24 mouse cellular contexts compared by ENCODE assay signal in the genomic region with DNA sequence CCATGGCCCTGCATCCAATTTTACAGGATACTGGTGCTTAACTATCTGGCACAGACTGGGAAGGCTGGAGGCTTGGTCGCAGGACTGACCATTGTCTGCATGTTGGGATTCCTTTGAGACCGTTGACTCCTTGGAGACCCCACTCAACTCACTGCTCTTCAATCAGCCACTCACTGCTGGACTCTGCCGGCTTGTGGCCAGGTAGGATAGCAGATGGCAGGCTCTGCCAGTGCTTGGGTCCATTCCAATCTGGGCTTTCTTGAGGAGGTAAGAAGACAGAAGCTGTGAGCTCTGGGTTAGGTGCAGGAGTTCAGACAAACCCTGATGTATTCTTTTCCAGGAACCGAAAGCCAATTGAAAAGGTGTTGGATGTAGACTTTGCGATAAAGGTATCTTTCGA. TPM values are rescaled to one million over a fixed set of nuclear protein-coding genes. Genes with fewer than 3 reads are reported as not detected.
A peak's percentile ranks its signal among the peaks of the same experiment; 100 is the strongest.
DNase-seq lines count a peak whose midpoint lies in the region; ATAC-seq and TF ChIP-seq lines count a peak whose summit lies in the region.
"Had no signal": no experiment of that assay in that cellular context is flagged by ENCODE, and none has a peak within 500 bp of the region (broad histone marks: within the 10 kb centered on the region; RNA-seq: fewer than 3 reads in every experiment).

No protein-coding gene starts in this region.

- H3K27me3 ChIP-seq in cerebellum, adult 2 months (ENCODE audit: control insufficient read depth, insufficient read depth, low read length): no peaks in the 10 kb centered on the region
- no peaks in the 10 kb centered on the region for H3K27me3 ChIP-seq in forebrain, embryonic 11.5 days (ENCODE audit: control insufficient read depth, insufficient read depth, low read length)
- H3K27me3 ChIP-seq: embryonic facial prominence, embryonic 13.5 days; forebrain, embryonic 13.5 days; heart, embryonic 15.5 days; hindbrain, embryonic 15.5 days had no signal

- peak overlapping the region; percentile 29 for H3K27ac ChIP-seq in cerebellum, adult 2 months (ENCODE audit: insufficient read depth, low read length)
- H3K27ac ChIP-seq in forebrain, embryonic 11.5 days (ENCODE audit: low read depth, low read length): no peak overlapping the region
- H3K27ac ChIP-seq: embryonic facial prominence, embryonic 13.5 days; forebrain, embryonic 13.5 days; gastrocnemius, adult 2 months; heart, adult 2 months; heart, embryonic 15.5 days; hindbrain, embryonic 15.5 days; kidney, postnatal 0 days had no signal

- peaks cover 46% of the 10 kb centered on the region for H3K4me1 ChIP-seq in cerebellum, adult 2 months (ENCODE audit: control insufficient read depth, insufficient read depth, low read length)
- H3K4me1 ChIP-seq in forebrain, embryonic 11.5 days (replicated peaks; ENCODE audit: control insufficient read depth, insufficient read depth, low read length): peaks cover 8% of the 10 kb centered on the region; the same call in 1 of the 2 replicates

- no peak overlapping the region for H3K9ac ChIP-seq in forebrain, embryonic 11.5 days (ENCODE audit: low read length)
- H3K9ac ChIP-seq: embryonic facial prominence, embryonic 13.5 days; forebrain, embryonic 13.5 days; forebrain, postnatal 0 days; heart, embryonic 15.5 days; hindbrain, embryonic 15.5 days had no signal

- peaks cover 19% of the 10 kb centered on the region for H3K36me3 ChIP-seq in forebrain, embryonic 11.5 days (ENCODE audit: control insufficient read depth, insufficient read depth, low read length)

- no peak for ATAC-seq in granulocyte monocyte progenitor cell, adult 5-6 weeks (replicated peaks; ENCODE audit: poor library complexity, severe bottlenecking)
- no peak for ATAC-seq in forebrain, embryonic 11.5 days (replicated peaks; ENCODE audit: low FRiP score)
- ATAC-seq: forebrain, embryonic 13.5 days; forebrain, postnatal 0 days; inflammation-experienced regulatory T-cells, adult 6 months; intestine, postnatal 0 days had no signal

- H3K9me3 ChIP-seq in forebrain, embryonic 11.5 days (ENCODE audit: control insufficient read depth, low read length): no peaks in the 10 kb centered on the region
- H3K9me3 ChIP-seq: embryonic facial prominence, embryonic 13.5 days; forebrain, embryonic 13.5 days; heart, embryonic 15.5 days; hindbrain, embryonic 15.5 days had no signal

- WGBS in cerebellum, adult 2 months: 43% methylated on average over 6 of the region's 6 CpGs
- 93% methylated on average over 6 of the region's 6 CpGs for WGBS in forebrain, embryonic 11.5 days

- no peak for TF ChIP-seq POLR2A in cerebellum, adult 2 months (IDR thresholded peaks at IDR 0.05; ENCODE audit: borderline replicate concordance, insufficient read depth, low read length)

- no peak overlapping the region for H3K4me2 ChIP-seq in forebrain, embryonic 11.5 days (ENCODE audit: low read depth, low read length, severe bottlenecking)
- H3K4me2 ChIP-seq: embryonic facial prominence, embryonic 13.5 days; forebrain, embryonic 13.5 days; heart, embryonic 11.5 days; heart, embryonic 15.5 days; hindbrain, embryonic 15.5 days had no signal

- TF ChIP-seq CTCF in cerebellum, adult 2 months (IDR thresholded peaks at IDR 0.05; ENCODE audit: borderline replicate concordance, insufficient read depth, low read depth, low read length): no peak

- DNase-seq in heart, adult 11 months: peak; percentile 91
- DNase-seq in heart, postnatal 4 days: no peak
- peak; percentile 74 to 78 for DNase-seq in cerebellum, adult 2 months
- peak; percentile 76 for DNase-seq in cerebellum, adult 9-11 months
- DNase-seq in cerebellum, postnatal 36 days: peak; percentile 65 to 68
- DNase-seq in forebrain, embryonic 11.5 days (ENCODE audit: low spot score): no peak
- DNase-seq: adrenal gland, adult 8-10 months; forebrain, postnatal 0 days; gastrocnemius, adult 2 months; gastrocnemius, postnatal 36 days; heart, adult 2 months; heart, postnatal 14 days; kidney, adult 9 months had no signal

- no peak overlapping the region for H3K4me3 ChIP-seq in cerebellum, adult 2 months (replicated peaks; ENCODE audit: insufficient read depth, low read depth, low read length)
- H3K4me3 ChIP-seq in forebrain, embryonic 11.5 days (ENCODE audit: low read depth, low read length): no peak overlapping the region
- H3K4me3 ChIP-seq: embryonic facial prominence, embryonic 13.5 days; forebrain, embryonic 13.5 days; gastrocnemius, adult 2 months; heart, adult 2 months; heart, embryonic 15.5 days; hindbrain, embryonic 15.5 days had no signal

RNA-seq across cellular contexts. Expression of a gene that starts 6.1 kb away (rescaled TPM):
- 10 to 100 TPM; 62.3 to 68.4 TPM for total RNA-seq in heart, postnatal 4 days (2021)
- 228 and 241 TPM in 2 replicates for polyA plus RNA-seq in cerebellum, adult 2 months (2012; rRNA removed)
- 103 and 127 TPM in 2 replicates for total RNA-seq in granulocyte monocyte progenitor cell, adult 5-6 weeks (2014; fragmentation: Nextera tagmentation)
- total RNA-seq in granulocyte monocyte progenitor cell, adult 5-6 weeks (2017): 42.7 and 67.9 TPM in 2 replicates
- 106 and 114 TPM in 2 replicates for polyA plus RNA-seq in forebrain, embryonic 11.5 days (2014; fragmentation: Nextera tagmentation; extraction: Ambion mirVana)

RNA-seq across cellular contexts. Expression of a gene that starts 8.7 kb away (rescaled TPM):
- total RNA-seq in heart, postnatal 4 days (2021): under 1 TPM; 0.67 to 0.77 TPM
- 16.7 and 18.5 TPM in 2 replicates for polyA plus RNA-seq in cerebellum, adult 2 months (2012; rRNA removed)
- total RNA-seq in granulocyte monocyte progenitor cell, adult 5-6 weeks (2014; fragmentation: Nextera tagmentation): not detected in 2 replicates
- total RNA-seq in granulocyte monocyte progenitor cell, adult 5-6 weeks (2017): 0.62 TPM in 1 of 2 replicates, not detected in the other
- polyA plus RNA-seq in forebrain, embryonic 11.5 days (2014; fragmentation: Nextera tagmentation; extraction: Ambion mirVana): 6.4 and 6.8 TPM in 2 replicates
- polyA plus RNA-seq: G1E; inflammation-experienced regulatory T-cells, adult 6 months had no signal

RNA-seq across cellular contexts. Expression of a gene that starts 14.4 kb away (rescaled TPM):
- total RNA-seq in heart, postnatal 4 days (2021): under 1 TPM; 0.23 to 0.26 TPM
- 0.28 and 0.29 TPM in 2 replicates for polyA plus RNA-seq in cerebellum, adult 2 months (2012; rRNA removed)
- not detected in 2 replicates for total RNA-seq in granulocyte monocyte progenitor cell, adult 5-6 weeks (2014; fragmentation: Nextera tagmentation)
- not detected in 2 replicates for total RNA-seq in granulocyte monocyte progenitor cell, adult 5-6 weeks (2017)
- not detected in 2 replicates for polyA plus RNA-seq in forebrain, embryonic 11.5 days (2014; fragmentation: Nextera tagmentation; extraction: Ambion mirVana)
- total RNA-seq: forebrain, postnatal 0 days; G1E had no signal
- polyA plus RNA-seq: embryonic facial prominence, embryonic 13.5 days; forebrain, embryonic 13.5 days; forebrain, postnatal 0 days; G1E; hindbrain, embryonic 11.5 days; hindbrain, embryonic 15.5 days; inflammation-experienced regulatory T-cells, adult 6 months had no signal

RNA-seq across cellular contexts. Expression of a gene that starts 32.8 kb away (rescaled TPM):
- total RNA-seq in heart, postnatal 4 days (2021): 1 to 10 TPM; 6.4 to 9.2 TPM
- polyA plus RNA-seq in cerebellum, adult 2 months (2012; rRNA removed): 34.1 and 34.2 TPM in 2 replicates
- 84.7 and 111 TPM in 2 replicates for total RNA-seq in granulocyte monocyte progenitor cell, adult 5-6 weeks (2014; fragmentation: Nextera tagmentation)
- 66.4 and 80.2 TPM in 2 replicates for total RNA-seq in granulocyte monocyte progenitor cell, adult 5-6 weeks (2017)
- 6.9 and 7.1 TPM in 2 replicates for polyA plus RNA-seq in forebrain, embryonic 11.5 days (2014; fragmentation: Nextera tagmentation; extraction: Ambion mirVana)

RNA-seq across cellular contexts. Expression of a gene that starts 40.9 kb away (rescaled TPM):
- 10 to 100 TPM; 83.4 to 93.2 TPM for total RNA-seq in heart, postnatal 4 days (2021)
- 1.7 and 2.6 TPM in 2 replicates for polyA plus RNA-seq in cerebellum, adult 2 months (2012; rRNA removed)
- total RNA-seq in granulocyte monocyte progenitor cell, adult 5-6 weeks (2014; fragmentation: Nextera tagmentation): 78.8 and 147 TPM in 2 replicates
- total RNA-seq in granulocyte monocyte progenitor cell, adult 5-6 weeks (2017): 124 and 152 TPM in 2 replicates
- 44.6 and 44.7 TPM in 2 replicates for polyA plus RNA-seq in forebrain, embryonic 11.5 days (2014; fragmentation: Nextera tagmentation; extraction: Ambion mirVana)

Comparison
In these comparisons a context has a peak if more than half of its experiments do, and no peak if none do; other contexts are left out.
1. DNase-seq: peak in heart, adult 11 months (single experiment), cerebellum, adult 2 months (2 of 2), cerebellum, adult 9-11 months (single experiment) and cerebellum, postnatal 36 days (2 of 2); none in heart, postnatal 4 days (single experiment) and forebrain, embryonic 11.5 days (single experiment).